Mouse (Mus musculus) skeletal muscle tissue, adult 2 months (tissue): Measurements from ENCODE around the gene Sgta.

Experiments used
- DNase-seq: peaks from one replicate; pipeline ENCODE4 v3.0.0-alpha.2; 2012; ENCODE audit warnings: low read depth, low spot score

Gene Sgta

DNA sequence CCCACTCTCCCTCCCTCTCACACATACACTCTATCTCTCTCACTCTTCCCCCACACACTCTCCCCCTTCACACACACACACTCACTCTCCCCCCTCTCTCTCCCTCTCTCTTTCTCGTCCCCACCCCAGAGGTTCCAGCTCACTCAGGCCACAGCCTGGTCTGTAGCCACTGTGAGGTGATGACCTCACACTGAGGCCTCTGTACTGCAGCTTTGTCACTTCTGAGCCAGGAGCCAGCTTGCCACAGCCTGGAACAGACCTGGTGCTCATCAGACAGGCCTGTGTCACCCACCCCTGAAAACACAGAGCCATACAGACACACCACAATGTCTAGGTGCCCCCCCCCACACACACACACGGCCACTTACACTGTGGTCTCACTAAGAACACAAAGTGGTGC, 39.8 kb downstream of the Sgta start:
- DNase-seq, result no peak

DNA sequence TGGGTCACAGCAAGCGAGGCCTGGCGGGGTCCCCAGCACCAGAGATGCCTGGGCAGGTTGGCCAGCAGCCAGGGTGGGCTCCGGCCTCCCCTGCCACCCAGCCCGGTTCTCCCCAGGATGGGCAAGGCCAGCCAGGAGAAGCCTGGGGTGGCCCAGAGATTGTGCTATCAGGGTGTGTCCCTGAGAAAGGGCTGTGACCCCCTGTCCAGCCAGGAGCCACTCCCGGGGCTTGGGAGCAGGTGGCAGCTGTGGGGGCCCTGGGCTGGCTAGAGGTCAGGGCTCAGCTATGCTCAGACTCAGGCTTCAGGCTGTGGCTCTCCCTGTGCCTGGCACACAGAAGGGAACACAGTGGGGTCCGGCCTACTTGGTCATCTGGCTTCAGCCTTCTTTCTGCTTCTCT, 40.3 kb downstream of the Sgta start:
- DNase-seq, result no peak

DNA sequence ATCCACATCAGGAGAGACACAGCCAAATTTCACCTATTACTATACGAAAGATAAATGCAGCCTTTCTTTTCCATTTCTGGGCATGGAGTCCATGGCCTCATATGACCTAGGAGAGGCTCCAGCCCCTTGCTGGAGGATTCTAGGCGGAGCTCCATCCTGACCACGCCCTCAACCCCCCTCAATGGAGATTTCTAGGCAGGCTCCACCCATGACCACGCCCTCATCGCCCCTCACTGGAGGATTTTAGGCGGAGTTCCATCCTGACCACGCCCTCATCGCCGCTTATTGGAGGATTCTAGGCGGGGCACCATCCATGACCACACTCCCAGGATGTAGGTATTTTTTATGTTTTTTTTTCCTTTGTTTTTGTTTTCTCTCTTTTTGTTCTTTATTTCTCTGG, 41.7 kb downstream of the Sgta start:
- peak; percentile 40 for DNase-seq

DNA sequence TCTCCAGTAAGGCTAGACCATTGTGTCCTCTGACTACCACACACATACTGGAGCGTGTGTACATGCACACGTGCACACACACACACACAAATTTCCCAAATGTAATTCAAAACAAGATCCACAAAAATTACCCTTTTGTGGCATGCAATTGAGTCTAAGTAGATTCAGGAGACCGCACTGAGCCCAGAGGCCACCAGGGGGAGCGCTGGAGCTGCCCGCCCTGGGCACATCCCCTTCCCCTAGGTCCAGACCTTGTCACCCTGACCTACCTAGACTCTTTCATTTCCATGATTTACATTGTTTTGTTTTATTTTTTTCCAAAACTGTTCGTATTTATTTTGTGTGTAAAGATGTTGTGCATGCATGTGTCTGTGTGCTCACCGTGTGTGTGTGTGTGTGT, 43.3 kb downstream of the Sgta start:
- DNase-seq, result no peak

DNA sequence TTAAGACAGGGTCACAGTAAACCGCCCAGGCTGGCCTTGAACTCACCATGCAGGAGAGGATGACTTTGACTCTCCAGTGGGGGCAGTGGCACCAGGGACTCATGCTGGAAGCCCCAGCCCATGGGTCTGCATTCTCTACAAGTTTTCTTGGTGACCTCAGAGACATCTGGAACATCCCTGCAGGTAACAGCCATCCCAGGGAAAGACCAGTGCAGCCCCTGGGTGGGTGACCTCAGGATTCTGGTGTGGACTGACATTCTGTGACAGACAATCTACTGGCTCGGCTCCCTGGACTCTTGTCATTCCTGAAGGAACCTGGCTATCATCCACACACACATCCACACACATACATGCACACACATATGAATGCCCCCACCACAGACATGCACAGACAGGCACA, 44.3 kb downstream of the Sgta start:
- DNase-seq, result no peak

DNA sequence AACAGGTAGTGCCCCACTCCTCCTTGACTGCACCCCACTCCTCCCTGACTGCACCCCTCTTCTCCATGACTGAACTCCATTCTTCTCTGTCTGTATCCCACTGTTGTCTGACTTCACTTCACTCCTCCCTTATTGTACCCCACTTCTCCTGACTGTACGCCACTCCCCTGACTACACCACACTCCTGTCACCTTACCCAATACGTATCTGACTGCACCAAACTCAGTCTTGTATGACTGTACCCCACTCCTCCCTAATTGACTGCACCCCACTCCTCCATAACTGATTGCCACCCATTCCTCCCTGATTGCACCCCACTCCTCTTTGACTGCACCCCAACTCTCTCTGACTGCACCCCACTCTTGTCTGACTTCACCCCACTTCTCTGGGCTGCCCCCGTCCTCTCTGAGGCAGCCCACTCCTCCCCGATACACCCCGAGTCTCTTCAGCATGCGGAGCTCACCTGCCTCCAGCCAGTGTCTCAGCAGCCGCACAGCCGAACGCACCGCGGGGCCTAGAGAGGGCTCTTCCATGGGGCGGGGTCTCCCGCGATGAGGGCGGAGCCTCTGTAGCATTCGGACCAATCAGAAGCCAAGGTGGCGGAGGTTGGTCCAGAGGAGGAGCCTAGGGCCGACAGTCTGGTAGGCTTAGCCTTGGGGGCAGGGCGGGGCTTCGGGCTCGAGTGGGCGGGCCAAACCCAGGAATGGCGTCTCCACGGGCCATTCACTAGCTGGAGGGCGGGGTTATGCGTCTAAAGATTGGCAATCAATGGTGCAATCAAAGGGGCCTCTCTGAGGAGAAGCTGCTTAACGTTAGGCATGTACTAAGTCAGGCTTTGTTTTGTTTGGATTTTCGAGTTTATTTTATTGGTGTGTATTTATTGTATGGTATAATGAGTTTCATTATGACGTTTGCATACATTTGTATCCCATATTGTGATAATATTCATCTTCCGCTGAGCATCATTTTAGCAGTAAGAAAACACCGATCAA, 45.3 kb downstream of the Sgta start, which contains the start of gene Gng7:
Gene Gng7 (minus strand): TSS at position 553 of the 992 bp plus-strand sequence.
- peak; percentile 95 for DNase-seq

DNA sequence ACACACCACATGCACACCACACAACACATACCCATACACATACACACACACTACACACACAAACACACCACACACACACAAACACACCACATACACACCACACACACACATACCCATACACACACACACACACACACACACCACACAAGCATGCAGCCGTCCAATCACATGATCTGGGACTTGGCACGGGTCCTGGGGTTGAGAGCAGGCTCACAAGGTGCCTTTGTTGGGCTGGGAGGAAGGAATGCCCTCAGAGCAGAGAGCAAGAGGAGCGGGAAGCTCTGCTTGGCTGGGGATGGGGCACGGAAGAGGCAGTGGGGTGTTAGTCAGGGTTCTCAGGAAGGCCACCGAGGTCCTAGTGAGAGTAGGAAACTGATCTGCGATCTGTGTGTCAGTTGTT, 49.1 kb downstream of the Sgta start:
- no peak for DNase-seq

DNA sequence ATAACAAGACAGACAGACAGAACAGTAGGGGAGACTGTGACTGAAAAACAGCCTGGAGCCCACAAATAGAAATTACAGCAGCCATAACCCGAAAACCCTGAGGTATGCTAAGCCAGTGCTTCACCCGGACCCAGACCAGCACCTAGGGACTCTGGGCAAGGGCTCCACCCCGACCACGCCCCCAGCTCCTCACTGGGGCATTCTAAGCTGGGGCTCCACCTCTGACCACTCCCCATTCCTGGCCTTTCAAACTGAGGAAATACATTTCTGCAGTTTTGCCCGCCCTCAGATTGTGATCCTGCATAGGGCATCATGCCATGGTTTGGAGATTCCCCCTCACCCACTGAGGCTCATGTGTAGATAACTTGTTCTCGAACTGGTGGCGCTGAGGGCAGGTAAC, 52.7 kb downstream of the Sgta start:
- no peak for DNase-seq

DNA sequence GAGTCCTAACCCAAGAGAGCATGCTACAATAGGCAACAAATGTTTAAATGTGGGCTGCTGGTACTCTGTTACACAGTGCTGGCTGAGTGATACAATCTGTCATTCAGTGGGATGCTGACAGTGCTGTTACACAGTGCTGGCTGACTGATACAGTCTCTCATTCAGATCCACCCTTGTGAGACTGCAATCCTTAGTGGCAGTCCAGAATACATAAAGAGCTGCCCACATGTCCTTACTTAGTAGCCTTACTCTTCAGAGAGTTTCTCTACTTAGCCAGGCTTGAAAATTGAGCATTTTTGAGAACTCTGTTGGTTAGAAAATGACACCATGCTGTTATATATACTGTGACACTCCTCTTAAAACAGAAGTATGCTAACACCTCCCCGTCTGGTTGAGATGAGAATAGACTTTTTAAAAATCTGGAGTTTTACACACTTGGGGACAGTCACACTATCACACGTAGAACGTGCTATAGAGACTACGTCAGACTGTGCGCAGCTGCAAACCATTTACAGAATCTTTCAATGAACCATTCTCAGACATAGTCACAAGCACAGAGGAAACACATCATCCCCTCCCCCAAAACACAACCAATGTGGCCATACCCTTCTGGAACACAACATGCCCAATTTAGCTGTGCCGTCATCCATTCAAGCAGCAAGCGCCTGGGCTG, 53.8 kb downstream of the Sgta start:
- no peak for DNase-seq

DNA sequence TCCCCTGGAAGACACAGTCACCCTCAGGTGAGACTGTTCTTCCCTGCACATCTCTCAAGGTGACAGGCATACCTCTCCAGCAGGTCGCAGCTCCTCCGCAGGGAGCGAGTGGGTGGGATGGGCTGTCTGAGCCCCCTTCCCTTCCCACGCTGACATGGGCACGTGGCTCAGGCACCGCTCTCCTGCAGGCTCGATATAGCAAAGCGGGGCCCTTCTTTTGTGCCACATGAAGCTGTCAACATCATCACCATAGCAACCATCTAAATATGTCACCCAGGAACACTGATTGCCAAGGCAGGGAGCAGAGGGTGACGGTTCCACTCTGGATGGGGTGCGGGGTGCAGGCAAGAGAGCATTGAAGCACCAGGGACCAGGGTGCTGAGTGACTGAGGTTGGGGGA, 58.8 kb downstream of the Sgta start:
- no peak for DNase-seq

DNA sequence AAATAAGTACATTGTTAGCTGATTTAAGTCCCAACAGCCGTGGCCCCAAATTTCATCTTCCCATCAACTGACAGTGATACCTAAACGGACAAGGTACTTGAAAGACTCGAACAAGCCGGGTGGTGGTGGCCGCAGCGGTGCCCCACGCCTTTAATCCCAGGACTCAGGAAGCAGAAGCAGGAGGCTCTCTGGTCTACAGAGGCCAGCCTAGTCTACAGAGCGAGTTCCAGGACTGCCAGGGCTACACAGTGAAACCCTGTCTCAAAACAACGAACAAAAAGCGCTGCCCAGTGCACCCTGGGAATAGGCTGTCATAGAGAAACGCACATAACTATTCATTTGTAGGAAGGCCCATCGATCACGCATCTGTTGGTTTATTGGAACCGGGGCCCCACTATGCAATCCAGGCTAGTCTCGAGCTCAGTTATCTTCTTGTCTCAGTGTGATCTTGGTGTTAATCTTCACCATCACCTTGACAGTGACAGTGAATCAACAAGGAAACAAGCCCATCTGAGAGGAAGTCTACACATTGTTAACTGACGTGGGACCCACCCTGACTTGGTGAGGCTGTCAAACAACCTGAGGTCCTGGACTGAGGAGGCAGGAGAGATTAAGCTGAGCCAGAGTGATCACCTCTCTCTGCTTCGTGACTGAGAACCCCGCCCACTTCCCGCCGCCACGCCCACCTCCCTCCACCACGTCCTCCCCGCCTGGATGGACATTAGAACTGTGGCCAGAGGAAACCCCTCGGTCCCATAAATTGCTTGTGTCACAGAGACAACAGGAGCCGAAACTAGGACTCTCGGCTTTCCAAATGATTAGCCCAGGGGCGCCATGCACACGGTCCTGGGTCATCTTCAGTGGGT, 59.6 kb downstream of the Sgta start:
- DNase-seq, result no peak

DNA sequence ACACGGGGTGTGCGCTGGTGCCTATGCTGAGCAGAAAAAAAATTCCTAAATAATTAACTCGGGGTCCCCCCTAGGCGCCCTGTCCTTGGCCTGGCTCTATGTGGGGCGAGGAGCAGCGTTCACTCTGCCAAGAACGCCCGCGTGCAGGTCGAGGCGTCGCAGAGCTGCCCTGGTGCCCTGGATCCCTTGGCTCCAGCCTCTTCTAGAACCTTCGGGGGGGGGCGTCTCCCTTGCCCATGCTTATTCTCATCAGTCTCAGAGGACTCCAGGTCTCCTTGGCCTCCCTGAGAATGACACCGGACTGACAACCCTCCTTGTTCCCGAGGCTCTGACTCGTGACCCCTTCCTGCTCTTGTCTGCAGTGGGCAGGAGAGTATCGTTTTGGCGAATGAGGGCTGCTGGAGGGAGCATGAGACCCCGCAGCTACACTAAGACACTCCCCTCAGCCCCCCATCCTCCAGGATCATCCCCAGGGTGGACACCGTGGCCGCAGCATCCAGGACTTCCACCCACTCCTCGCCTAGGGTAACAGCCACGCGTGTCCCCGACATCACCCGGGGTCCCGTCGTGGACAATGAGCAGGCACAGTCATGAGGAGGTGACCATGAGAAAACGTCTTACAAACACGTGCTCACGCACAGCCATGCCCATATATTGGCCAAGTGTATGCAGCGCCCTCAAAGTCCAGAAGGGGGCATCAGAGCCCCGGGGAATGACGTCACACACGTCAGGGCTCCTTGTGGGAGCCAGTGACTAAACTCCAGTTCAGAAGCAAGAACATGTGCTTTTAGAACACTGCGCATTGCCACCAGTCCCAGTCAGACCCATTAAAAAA, 60.4 kb downstream of the Sgta start:
- peak; percentile 80 for DNase-seq

DNA sequence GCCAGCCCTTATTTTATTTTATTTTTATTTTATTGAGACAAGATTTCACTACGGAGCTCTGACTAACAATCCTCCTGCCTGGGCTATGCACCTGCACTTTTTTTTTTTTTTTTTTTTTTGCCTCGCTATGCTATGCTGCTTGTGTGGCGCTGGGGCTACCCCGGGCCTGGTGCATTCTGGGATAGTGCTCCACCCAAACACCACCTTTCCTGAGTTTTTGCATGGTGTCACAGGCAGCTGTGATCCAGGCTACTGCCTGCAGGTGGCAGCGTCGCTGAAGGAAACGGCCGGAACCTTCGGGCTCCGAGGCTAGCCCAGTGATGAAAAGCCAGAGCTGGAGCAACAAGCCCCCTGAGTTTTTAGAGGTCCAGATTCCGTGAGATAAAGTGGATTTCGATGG, 61.2 kb downstream of the Sgta start:
- no peak for DNase-seq

DNA sequence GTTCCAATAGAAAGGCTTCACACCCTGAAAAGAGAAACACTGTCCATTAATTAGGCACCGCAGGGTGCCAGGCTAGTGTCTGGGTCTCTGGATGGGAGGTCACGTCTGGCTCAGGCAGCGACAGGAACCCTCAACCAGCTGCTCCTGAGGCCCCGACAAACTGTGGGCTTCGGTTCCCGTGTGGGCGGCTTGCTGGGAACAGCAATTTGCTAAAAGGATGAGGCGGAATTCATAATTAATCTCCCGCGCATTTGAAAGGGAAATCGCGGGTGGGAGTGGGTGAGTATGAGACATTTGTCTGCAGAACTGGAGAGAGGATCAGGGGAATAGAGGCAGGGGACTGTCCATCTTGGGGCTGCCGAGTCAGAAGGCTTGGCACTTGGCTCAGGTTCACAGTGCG, 62.0 kb downstream of the Sgta start:
- DNase-seq, result no peak

DNA sequence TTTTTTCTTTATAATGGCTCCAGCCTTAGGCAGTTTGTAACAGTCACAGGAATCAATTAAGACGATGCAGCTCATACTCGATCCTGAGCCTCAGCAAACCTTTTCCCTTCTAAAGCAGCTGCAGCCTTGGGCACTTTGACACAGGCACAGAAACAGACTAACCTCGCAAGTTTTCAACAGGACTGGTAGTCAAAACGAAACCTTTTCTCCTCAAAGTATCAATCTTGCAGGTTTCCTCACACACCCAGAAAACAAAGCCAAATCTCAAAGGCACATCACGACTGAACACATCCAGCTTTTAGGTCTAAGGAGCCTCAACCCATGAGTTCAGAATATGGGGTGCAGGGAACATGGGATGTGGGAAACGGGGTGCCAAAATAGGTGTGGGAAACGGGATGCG, 62.6 kb downstream of the Sgta start:
- DNase-seq, result no peak

DNA sequence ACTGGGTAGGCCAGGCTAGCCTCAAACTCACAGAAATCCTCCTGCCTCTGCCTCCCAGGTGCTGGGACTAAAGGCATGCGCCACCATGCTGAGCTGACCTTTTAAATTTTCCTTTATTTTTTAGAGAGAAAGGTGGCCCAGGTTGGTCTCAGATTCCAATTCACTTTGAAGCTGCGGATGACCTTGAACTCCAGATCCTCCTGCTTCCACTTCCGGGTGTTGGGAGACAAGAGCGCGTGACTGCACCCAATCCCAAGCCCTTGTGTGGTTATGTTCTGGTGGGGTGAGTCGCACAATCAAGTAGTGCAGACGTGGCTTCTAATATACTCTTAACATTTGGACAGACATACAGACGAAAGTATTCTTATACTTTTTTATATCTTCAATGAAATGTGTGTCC, 63.5 kb downstream of the Sgta start:
- DNase-seq, result no peak

DNA sequence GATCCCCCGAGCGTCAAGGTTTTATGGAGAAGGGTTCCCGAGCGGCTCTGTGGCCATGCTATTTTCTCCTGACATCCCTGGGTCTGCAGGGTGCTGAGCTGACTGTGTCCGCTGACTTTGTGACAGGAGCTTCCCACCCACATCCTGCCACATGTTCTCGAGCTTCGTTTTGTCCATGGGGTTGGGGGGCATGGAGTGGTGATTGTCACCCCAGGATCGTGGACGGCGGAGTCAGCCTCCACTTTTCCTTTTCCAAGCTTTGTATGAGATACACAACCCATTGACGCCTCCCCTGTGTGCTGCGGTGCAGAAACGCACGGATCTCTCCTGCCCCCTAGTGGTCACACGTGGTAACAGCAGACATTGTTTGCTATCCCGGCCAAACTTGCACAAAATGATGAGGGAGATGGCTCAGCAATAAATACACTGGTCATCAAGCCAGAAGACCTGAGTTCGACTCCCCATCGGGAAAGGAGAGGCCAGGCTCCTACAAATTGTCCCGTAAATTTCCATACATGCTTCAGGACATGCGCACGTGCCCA, 64.8 kb downstream of the Sgta start:
- DNase-seq, result peak; percentile 70

DNA sequence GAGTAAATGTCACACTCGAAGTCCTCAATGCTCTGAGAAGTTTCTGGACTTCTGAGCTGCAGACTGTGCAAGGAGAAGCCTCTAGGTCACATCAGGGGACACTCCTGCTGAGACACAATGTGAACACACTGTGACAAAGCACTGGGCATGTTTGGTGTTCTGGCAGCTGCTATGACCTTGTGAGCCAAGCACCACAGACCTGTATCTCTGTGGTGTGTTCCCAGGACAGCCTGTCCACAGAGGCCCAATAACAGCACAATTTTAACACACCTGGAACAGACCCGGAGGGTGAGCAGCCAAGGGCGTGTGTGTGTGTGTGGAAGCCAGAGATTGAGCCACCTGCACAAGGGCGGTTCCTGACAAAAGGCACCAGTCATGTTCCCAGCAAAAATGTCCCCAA, 65.4 kb downstream of the Sgta start:
- no peak for DNase-seq
